Mouse (Mus musculus): ENCODE measurements at regions not wholly inside any gene's neighbourhood (a gene's known extent, or its start where the extent isn't known, plus 50 kb on each side); places are given as distances from the start of the nearest gene placed in this dataset.

DNA sequence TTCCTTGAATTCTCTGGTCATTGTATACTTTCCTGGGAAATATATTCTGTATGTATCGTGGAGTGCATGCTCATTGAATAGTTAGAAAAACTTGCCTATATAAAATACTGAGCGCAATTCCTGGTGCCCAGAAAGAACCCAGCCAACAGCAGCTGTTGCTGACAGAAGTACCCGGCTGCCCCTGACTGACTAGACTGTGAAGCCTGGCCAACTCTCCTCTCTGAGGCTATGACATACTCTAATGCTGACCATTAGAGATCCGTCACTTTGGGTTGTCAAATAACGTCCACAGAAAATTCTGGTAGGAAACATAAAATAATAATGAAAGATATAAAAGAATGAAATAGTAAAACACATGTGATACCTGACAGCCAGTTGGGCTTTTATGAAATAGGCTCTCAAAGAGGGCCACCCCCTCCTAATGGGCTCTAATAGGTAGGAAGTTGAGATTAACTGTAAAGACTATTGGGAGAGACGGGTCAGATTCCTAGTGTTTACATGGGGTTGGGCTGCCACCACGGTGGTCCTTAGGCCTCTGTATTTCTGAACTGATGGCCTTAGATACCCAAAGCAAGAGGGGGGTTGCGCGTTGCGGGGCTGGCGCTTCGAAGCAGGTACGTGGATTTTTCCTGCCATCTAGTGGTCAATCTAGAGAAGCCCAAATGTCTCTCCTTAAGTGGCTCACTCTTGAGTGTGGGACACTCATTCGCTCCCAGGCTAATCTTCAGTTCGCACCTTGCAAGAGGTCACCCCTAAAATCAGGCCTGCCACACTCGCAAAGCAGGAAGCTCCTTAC is 53.0 kb upstream of the Mon1b start:
- peak; percentile 24 for DNase-seq

DNA sequence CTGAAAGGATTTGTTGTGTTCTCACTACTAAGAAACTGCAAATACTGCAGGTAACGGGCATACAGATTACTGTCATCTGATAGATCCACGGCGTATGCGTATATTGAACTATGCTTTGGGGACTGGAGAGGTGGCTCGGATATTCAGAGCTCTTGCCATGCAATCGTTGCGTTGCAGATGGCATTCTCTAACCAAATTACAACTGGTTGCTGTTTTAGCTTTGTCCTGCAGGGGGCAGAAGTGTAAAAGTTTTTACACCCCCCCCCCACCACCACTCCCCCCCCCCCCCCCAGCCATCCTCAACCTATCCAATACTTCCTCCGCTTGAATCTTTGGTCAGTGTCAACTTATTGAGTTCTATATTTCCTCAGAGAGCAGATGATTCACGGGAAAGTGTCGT is 51.6 kb upstream of the Mon1b start:
- DNase-seq = no peak
